Mouse (Mus musculus) intestine, embryonic 15.5 days (tissue): ENCODE results near the gene Mettl2. TPM values are rescaled to one million over a fixed set of nuclear protein-coding genes. Genes with fewer than 3 reads are reported as not detected.
A peak's percentile ranks its signal among the peaks of the same experiment; 100 is the strongest.

Experiments used
- ATAC-seq: fragments of 200-750 bp; cut with Nextera tagmentation; 2 replicates; pipeline ENCODE4 v1.8.0; 2017; ENCODE audit warnings: moderate TSS enrichment, moderate library complexity
- H3K27ac ChIP-seq: fragments of 300-500 bp; sonication (generic); 2 replicates; pipeline ENCODE4 v1.5.1; 2015; ENCODE audit warnings: mild to moderate bottlenecking, inconsistent platforms
- H3K27me3 ChIP-seq: fragments of 300-500 bp; sonication (generic); replicated peaks from 2 replicates; pipeline ENCODE4 v1.6.1; 2015; ENCODE audit warnings: inconsistent platforms
- H3K36me3 ChIP-seq: fragments of 300-500 bp; sonication (generic); 2 replicates; pipeline ENCODE4 v1.6.1; 2015; ENCODE audit warnings: inconsistent platforms
- H3K4me1 ChIP-seq: fragments of 300-500 bp; sonication (generic); replicated peaks from 2 replicates; pipeline ENCODE4 v1.6.1; 2015; ENCODE audit warnings: inconsistent platforms
- H3K4me2 ChIP-seq: fragments of 300-500 bp; sonication (generic); replicated peaks from 2 replicates; pipeline ENCODE4 v1.6.1; 2015; ENCODE audit warnings: mild to moderate bottlenecking, inconsistent platforms
- H3K4me3 ChIP-seq: fragments of 300-500 bp; sonication (generic); replicated peaks from 2 replicates; pipeline ENCODE4 v1.5.1; 2015; ENCODE audit warnings: inconsistent platforms
- H3K9ac ChIP-seq: fragments of 300-500 bp; sonication (generic); 2 replicates; pipeline ENCODE4 v1.6.1; 2015; ENCODE audit warnings: inconsistent platforms
- H3K9me3 ChIP-seq: fragments of 300-500 bp; sonication (generic); 2 replicates; pipeline ENCODE4 v1.6.1; 2016; ENCODE audit warnings: inconsistent platforms
- WGBS: fragments of 180-500 bp; shearing (Covaris S2); methylation state at CpG from one replicate; pipeline ENCODE4 v1.1.7; 2015; 5-methylcytosine and 5-hydroxymethylcytosine counted together
- polyA plus RNA-seq: library from polyadenylated mRNA; unstranded; fragments of >200 nt; fragmentation: Nextera tagmentation; extraction: Ambion mirVana; gene quantifications from 2 replicates; pipeline ENCODE4 v1.2.1, GENCODE M21; 2015

The Mettl2 gene
- polyA plus RNA-seq, 1 experiment from 2014 or later: 38.0 TPM

- Histone ChIP-seq H3K4me1 (no peaks in the 10 kb centered on the region), H3K9ac (no peak overlapping the region), H3K4me3 (no peak overlapping the region), H3K4me2 (no peak overlapping the region), H3K27ac (no peak overlapping the region), H3K36me3 (peaks cover 5% of the 10 kb centered on the region; the same call in 1 of the 2 replicates), H3K27me3 (no peaks in the 10 kb centered on the region), H3K9me3 (no peaks in the 10 kb centered on the region)
- no peak for ATAC-seq
- 71% methylated on average over 11 of the region's 11 CpGs for WGBS
These were observed 18.4 kb downstream of the Mettl2 start for GRCm38 (mm10) chr11:105144508-105145210.

- 77% methylated on average over 10 of the region's 10 CpGs for WGBS
These were observed 19.0 kb downstream of the Mettl2 start for GRCm38 (mm10) chr11:105145211-105145610.

GRCm38 (mm10) chr11:105146593-105146992 is 20.4 kb downstream of the Mettl2 start, which contains the start of gene Gm10842:
Gene Gm10842, plus strand, starts transcription at chr11:105146893.
- 85% methylated on average over 3 of the region's 3 CpGs for WGBS
- no peaks in the 10 kb centered on the region for H3K27me3 ChIP-seq
- no peak for ATAC-seq
- no peak within 1 kb of the TSS for H3K27ac ChIP-seq
- H3K4me1 ChIP-seq: no peaks in the 10 kb centered on the region
- no peaks in the 10 kb centered on the region for H3K9me3 ChIP-seq
- no peak within 1 kb of the TSS for H3K4me3 ChIP-seq
- H3K4me2 ChIP-seq: no peak within 1 kb of the TSS
- H3K36me3 ChIP-seq: no peaks in the 10 kb centered on the region
- H3K9ac ChIP-seq: no peak within 1 kb of the TSS

More at GRCm38 (mm10) chr11:105145211-105145610, 19.0 kb downstream of the Mettl2 start:
- Histone ChIP-seq H3K27me3 (no peaks in the 10 kb centered on the region), H3K36me3 (peaks cover 5% of the 10 kb centered on the region; the same call in 1 of the 2 replicates), H3K9ac (no peak overlapping the region), H3K27ac (no peak overlapping the region), H3K4me3 (no peak overlapping the region), H3K4me2 (no peak overlapping the region), H3K9me3 (no peaks in the 10 kb centered on the region), H3K4me1 (no peaks in the 10 kb centered on the region)
- no peak for ATAC-seq

- no peaks in the 10 kb centered on the region for H3K27me3 ChIP-seq
- H3K4me2 ChIP-seq: no peak overlapping the region
- H3K9ac ChIP-seq: no peak overlapping the region
- no peak for ATAC-seq
- H3K36me3 ChIP-seq: no peaks in the 10 kb centered on the region
- H3K4me1 ChIP-seq: peaks cover 10% of the 10 kb centered on the region; the same call in 1 of the 2 replicates
- no peaks in the 10 kb centered on the region for H3K9me3 ChIP-seq
- 63% methylated on average over 3 of the region's 3 CpGs for WGBS
- H3K27ac ChIP-seq: no peak overlapping the region
- no peak overlapping the region for H3K4me3 ChIP-seq
These were observed 23.1 kb downstream of the Mettl2 start for GRCm38 (mm10) chr11:105149353-105149752.

- Histone ChIP-seq H3K4me1 (peaks cover 10% of the 10 kb centered on the region; the same call in 1 of the 2 replicates), H3K4me3 (no peak overlapping the region), H3K4me2 (no peak overlapping the region), H3K9ac (no peak overlapping the region), H3K36me3 (no peaks in the 10 kb centered on the region), H3K9me3 (no peaks in the 10 kb centered on the region), H3K27me3 (no peaks in the 10 kb centered on the region), H3K27ac (no peak overlapping the region)
- ATAC-seq: no peak
- 88% methylated on average over 1 of the region's 1 CpGs for WGBS
These were observed 23.5 kb downstream of the Mettl2 start for GRCm38 (mm10) chr11:105149766-105150165.

GRCm38 (mm10) chr11:105150691-105151090 is 24.5 kb downstream of the Mettl2 start:
- no peaks in the 10 kb centered on the region for H3K27me3 ChIP-seq
- H3K4me2 ChIP-seq: no peak overlapping the region
- H3K36me3 ChIP-seq: no peaks in the 10 kb centered on the region
- no peak for ATAC-seq
- no peak overlapping the region for H3K4me3 ChIP-seq
- no peak overlapping the region for H3K27ac ChIP-seq
- WGBS: 51% methylated on average over 4 of the region's 4 CpGs
- H3K4me1 ChIP-seq: peaks cover 10% of the 10 kb centered on the region; the same call in 1 of the 2 replicates
- no peaks in the 10 kb centered on the region for H3K9me3 ChIP-seq
- no peak overlapping the region for H3K9ac ChIP-seq

- 24% methylated on average over 18 of the region's 19 CpGs for WGBS
- no peak overlapping the region for H3K4me3 ChIP-seq
- H3K27me3 ChIP-seq: no peaks in the 10 kb centered on the region
- H3K9ac ChIP-seq: no peak overlapping the region
- no peaks in the 10 kb centered on the region for H3K36me3 ChIP-seq
- H3K9me3 ChIP-seq: no peaks in the 10 kb centered on the region
- H3K27ac ChIP-seq: no peak overlapping the region
- 0 out of 2 replicates have a peak overlapping the region, but pooled peaks have one; percentile 13 for H3K4me2 ChIP-seq
- peaks cover 10% of the 10 kb centered on the region; the same call in 1 of the 2 replicates for H3K4me1 ChIP-seq
- ATAC-seq: no peak
These were observed 25.2 kb downstream of the Mettl2 start for GRCm38 (mm10) chr11:105151226-105152016.

GRCm38 (mm10) chr11:105152017-105152300 is 25.7 kb downstream of the Mettl2 start:
- H3K9ac ChIP-seq: no peak overlapping the region
- 89% methylated on average over 2 of the region's 4 CpGs for WGBS

GRCm38 (mm10) chr11:105152357-105152899 is 26.2 kb downstream of the Mettl2 start:
- Histone ChIP-seq H3K4me3 (no peak overlapping the region), H3K9ac (no peak overlapping the region), H3K4me2 (no peak overlapping the region), H3K36me3 (no peaks in the 10 kb centered on the region), H3K27me3 (no peaks in the 10 kb centered on the region), H3K4me1 (peaks cover 10% of the 10 kb centered on the region; the same call in 1 of the 2 replicates), H3K27ac (no peak overlapping the region), H3K9me3 (no peaks in the 10 kb centered on the region)
- WGBS: 82% methylated on average over 11 of the region's 11 CpGs
- peak; percentile 48; the same call in 1 of the 2 replicates for ATAC-seq

More at GRCm38 (mm10) chr11:105152017-105152300, 25.7 kb downstream of the Mettl2 start:
- Histone ChIP-seq H3K27ac (no peak overlapping the region), H3K36me3 (no peaks in the 10 kb centered on the region), H3K4me3 (no peak overlapping the region), H3K4me1 (peaks cover 10% of the 10 kb centered on the region; the same call in 1 of the 2 replicates), H3K9me3 (no peaks in the 10 kb centered on the region), H3K4me2 (no peak overlapping the region), H3K27me3 (no peaks in the 10 kb centered on the region)
- ATAC-seq: no peak

- Histone ChIP-seq H3K4me3 (no peak overlapping the region), H3K27ac (no peak overlapping the region), H3K9me3 (no peaks in the 10 kb centered on the region), H3K36me3 (no peaks in the 10 kb centered on the region), H3K27me3 (no peaks in the 10 kb centered on the region), H3K9ac (no peak overlapping the region; the same call in 1 of the 2 replicates), H3K4me2 (peak overlapping the region; percentile 17; the same call in 1 of the 2 replicates), H3K4me1 (peaks cover 10% of the 10 kb centered on the region; the same call in 1 of the 2 replicates)
- ATAC-seq: peak; percentile 86
- WGBS: 34% methylated on average over 12 of the region's 12 CpGs
These were observed 27.0 kb downstream of the Mettl2 start for GRCm38 (mm10) chr11:105153068-105153833.

- no peak overlapping the region for H3K27ac ChIP-seq
- no peaks in the 10 kb centered on the region for H3K36me3 ChIP-seq
- ATAC-seq: 0 out of 2 replicates have a peak, but pooled peaks have one; percentile 36
- no peaks in the 10 kb centered on the region for H3K27me3 ChIP-seq
- no peak overlapping the region for H3K9ac ChIP-seq
- WGBS: 65% methylated on average over 4 of the region's 4 CpGs
- no peak overlapping the region for H3K4me2 ChIP-seq
- no peak overlapping the region for H3K4me3 ChIP-seq
- peaks cover 10% of the 10 kb centered on the region; the same call in 1 of the 2 replicates for H3K4me1 ChIP-seq
- no peaks in the 10 kb centered on the region for H3K9me3 ChIP-seq
These were observed 29.7 kb downstream of the Mettl2 start for GRCm38 (mm10) chr11:105155915-105156314.
